Mouse (Mus musculus) layer of hippocampus, postnatal 25 days (tissue): ENCODE measurements at regions not wholly inside any gene's neighbourhood (a gene's known extent, or its start where the extent isn't known, plus 50 kb on each side); places are given as distances from the start of the nearest gene placed in this dataset.

Experiments
- DNase-seq, 2 experiments: peaks; one replicate each; pipeline ENCODE4 v3.0.0; 2022; ENCODE audit warnings: mixed read lengths in 2 of 2, low spot score in 1 of 2; ENCODE audit errors: extremely low spot score in 1 of 2

DNA sequence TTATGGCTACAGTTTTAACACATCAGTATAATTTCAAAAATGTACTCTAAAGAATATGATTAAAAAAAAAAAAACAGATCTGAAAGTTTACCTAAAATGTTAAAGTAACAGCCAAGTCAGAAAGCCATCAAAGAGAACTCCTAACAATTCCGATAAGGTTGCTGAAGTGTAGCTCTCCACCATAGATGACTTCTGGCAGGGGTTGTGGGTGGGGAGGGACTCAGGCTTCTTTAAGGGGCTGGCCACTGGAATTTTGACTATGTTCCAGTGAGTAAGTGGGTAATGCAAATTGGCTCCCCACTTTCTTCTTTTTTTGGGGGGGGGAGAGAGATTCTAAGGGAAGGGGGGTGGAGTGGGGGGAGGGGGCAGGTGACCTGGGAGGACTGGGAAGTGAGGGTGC, 98.0 kb downstream of the Brms1l start:
- DNase-seq: no peak

- DNase-seq: no peak
Measured at GRCm38 (mm10) chr12:55933417-55933816, 97.3 kb downstream of the Brms1l start.

DNA sequence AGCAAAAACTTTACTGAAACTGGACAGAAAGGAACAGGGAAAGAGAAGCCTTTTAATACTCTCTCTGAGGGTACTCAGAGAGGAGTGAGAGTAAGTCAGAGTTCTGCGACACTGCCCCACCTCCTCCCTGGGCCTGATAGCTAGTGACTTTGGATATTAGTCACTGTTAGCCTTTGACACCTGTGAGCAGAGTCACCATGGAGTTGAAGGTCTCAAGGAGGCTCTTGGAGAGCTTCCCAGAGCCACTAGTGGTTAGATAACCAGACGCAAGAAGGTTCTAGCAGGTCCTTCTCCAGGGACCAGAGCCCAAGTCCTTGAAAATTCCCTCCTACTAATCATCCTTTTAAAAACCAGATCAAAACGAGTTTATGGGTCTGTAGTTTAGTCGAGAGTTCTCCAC, 94.3 kb downstream of the Brms1l start:
- no peak for DNase-seq

DNA sequence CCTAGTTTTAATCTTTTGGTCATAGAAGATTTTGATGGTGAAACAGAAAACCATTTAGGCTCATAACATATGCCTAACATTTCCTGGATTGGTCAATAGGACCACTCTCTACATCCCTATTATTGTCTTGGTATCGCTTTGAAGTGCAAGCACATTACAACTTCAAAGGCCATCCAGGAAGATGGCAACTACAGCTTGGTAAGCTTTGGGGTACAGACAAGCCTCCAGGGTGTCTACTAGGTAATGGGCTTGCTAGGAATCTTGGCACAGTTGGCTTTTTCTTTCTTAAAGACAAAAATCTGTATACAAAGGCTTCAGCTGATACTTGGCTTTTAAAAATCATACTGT, 90.8 kb downstream of the Brms1l start:
- DNase-seq: no peak

- DNase-seq: no peak
Measured at GRCm38 (mm10) chr12:55926276-55926973, 90.3 kb downstream of the Brms1l start.
